Mouse (Mus musculus) midbrain, embryonic 16.5 days (tissue): ENCODE results near the gene Cnih1. TPM values are rescaled to one million over a fixed set of nuclear protein-coding genes. Genes with fewer than 3 reads are reported as not detected.

ENCODE experiments used
- ATAC-seq: fragments of 200-750 bp; cut with Nextera tagmentation; 2 replicates; pipeline ENCODE4 v1.8.0; 2017; ENCODE audit warnings: moderate TSS enrichment
- H3K27ac ChIP-seq: fragments of 300-500 bp; sonication (generic); 2 replicates; pipeline ENCODE4 v1.5.1; 2014; ENCODE audit warnings: mild to moderate bottlenecking, low read length, mixed read lengths
- H3K27me3 ChIP-seq: fragments of 300-500 bp; sonication (generic); 2 replicates; pipeline ENCODE4 v1.6.1; 2014; ENCODE audit warnings: low read depth, low read length, mixed read lengths; ENCODE audit not compliant: control insufficient read depth, insufficient read depth
- H3K36me3 ChIP-seq: fragments of 300-500 bp; sonication (generic); 2 replicates; pipeline ENCODE4 v1.6.1; 2014; ENCODE audit warnings: mild to moderate bottlenecking, low read length, moderate library complexity, mixed read lengths; ENCODE audit not compliant: control insufficient read depth, insufficient read depth
- H3K4me1 ChIP-seq: fragments of 300-500 bp; sonication (generic); 2 replicates; pipeline ENCODE4 v1.6.1; 2014; ENCODE audit warnings: mild to moderate bottlenecking, low read length, mixed read lengths; ENCODE audit not compliant: control insufficient read depth, insufficient read depth
- H3K4me2 ChIP-seq: fragments of 300-500 bp; sonication (generic); 2 replicates; pipeline ENCODE4 v1.6.1; 2014; ENCODE audit warnings: mild to moderate bottlenecking, low read length, mixed read lengths
- H3K4me3 ChIP-seq: fragments of 300-500 bp; sonication (generic); 2 replicates; pipeline ENCODE4 v1.5.1; 2014; ENCODE audit warnings: low read depth, mild to moderate bottlenecking, low read length, moderate library complexity, mixed read lengths
- H3K9ac ChIP-seq: fragments of 300-500 bp; sonication (generic); 2 replicates; pipeline ENCODE4 v1.6.1; 2014; ENCODE audit warnings: low read depth, low read length, mixed read lengths
- H3K9me3 ChIP-seq: fragments of 300-500 bp; sonication (generic); replicated peaks from 2 replicates; pipeline ENCODE4 v1.6.1; 2014; ENCODE audit warnings: mild to moderate bottlenecking, low read length, mixed read lengths; ENCODE audit not compliant: control insufficient read depth, poor library complexity, severe bottlenecking
- WGBS: fragments of 180-500 bp; shearing (Covaris S2); extraction: QIAGEN DNeasy Blood & Tissue Kit; methylation state at CpG from one replicate; pipeline ENCODE4 v1.1.7; 2014; 5-methylcytosine and 5-hydroxymethylcytosine counted together
- polyA plus RNA-seq: library from polyadenylated mRNA; unstranded; fragments of >200 nt; fragmentation: Nextera tagmentation; extraction: Ambion mirVana; gene quantifications from 2 replicates; pipeline ENCODE4 v1.2.1, GENCODE M21; 2015

Cnih1 gene
- polyA plus RNA-seq, 1 experiment from 2014 or later, result 184 TPM

GRCm38 (mm10) chr14:46794157-46794556 lies 5.9 kb upstream of the Cnih1 start:
- Histone ChIP-seq H3K9ac (no peak overlapping the region), H3K4me2 (no peak overlapping the region), H3K27ac (no peak overlapping the region), H3K36me3 (no peaks in the 10 kb centered on the region), H3K4me3 (no peak overlapping the region), H3K4me1 (no peaks in the 10 kb centered on the region), H3K27me3 (no peaks in the 10 kb centered on the region), H3K9me3 (no peaks in the 10 kb centered on the region)
- 90% methylated on average over 5 of the region's 5 CpGs for WGBS
- ATAC-seq, result no peak

- Histone ChIP-seq H3K27me3 (no peaks in the 10 kb centered on the region), H3K4me1 (peaks cover 12% of the 10 kb centered on the region), H3K4me2 (no peak overlapping the region), H3K4me3 (no peak overlapping the region), H3K9me3 (no peaks in the 10 kb centered on the region), H3K9ac (no peak overlapping the region), H3K27ac (no peak overlapping the region), H3K36me3 (no peaks in the 10 kb centered on the region)
- 92% methylated on average over 6 of the region's 6 CpGs for WGBS
- no peak for ATAC-seq
These were observed 2.5 kb upstream of the Cnih1 start for GRCm38 (mm10) chr14:46790723-46791122.

- 74% methylated on average over 4 of the region's 4 CpGs for WGBS
These were observed 2.1 kb upstream of the Cnih1 start for GRCm38 (mm10) chr14:46790303-46790702.

GRCm38 (mm10) chr14:46788505-46788901 lies 292 bp upstream of the Cnih1 start:
- WGBS, result 24% methylated on average over 8 of the region's 8 CpGs
- Histone ChIP-seq H3K9me3 (no peaks in the 10 kb centered on the region), H3K27me3 (no peaks in the 10 kb centered on the region), H3K4me3 (peak overlapping the region; percentile 86), H3K36me3 (no peaks in the 10 kb centered on the region), H3K4me1 (peaks cover 14% of the 10 kb centered on the region), H3K9ac (peak overlapping the region; percentile 1; the same call in 1 of the 2 replicates), H3K4me2 (peak overlapping the region; percentile 80), H3K27ac (peak overlapping the region; percentile 95; the same call in 1 of the 2 replicates)
- peak; percentile 10; the same call in 1 of the 2 replicates for ATAC-seq

More at GRCm38 (mm10) chr14:46790303-46790702, 2.1 kb upstream of the Cnih1 start:
- ATAC-seq, result no peak
- no peak overlapping the region for H3K27ac ChIP-seq
- H3K27me3 ChIP-seq, result no peaks in the 10 kb centered on the region
- no peak overlapping the region for H3K4me3 ChIP-seq
- no peaks in the 10 kb centered on the region for H3K9me3 ChIP-seq
- H3K9ac ChIP-seq, result no peak overlapping the region
- H3K4me1 ChIP-seq, result peaks cover 13% of the 10 kb centered on the region
- no peaks in the 10 kb centered on the region for H3K36me3 ChIP-seq
- H3K4me2 ChIP-seq, result no peak overlapping the region

GRCm38 (mm10) chr14:46787454-46787786 lies 791 bp downstream of the Cnih1 start:
- peak overlapping the region; percentile 80 for H3K4me2 ChIP-seq
- H3K9me3 ChIP-seq, result no peaks in the 10 kb centered on the region
- no peaks in the 10 kb centered on the region for H3K27me3 ChIP-seq
- peak; percentile 3 for ATAC-seq
- peak overlapping the region; percentile 87 for H3K9ac ChIP-seq
- H3K4me3 ChIP-seq, result peak overlapping the region; percentile 86
- H3K27ac ChIP-seq, result peak overlapping the region; percentile 95
- under 1% methylated on average over 11 of the region's 11 CpGs for WGBS
- no peaks in the 10 kb centered on the region for H3K36me3 ChIP-seq
- peaks cover 14% of the 10 kb centered on the region for H3K4me1 ChIP-seq

GRCm38 (mm10) chr14:46785247-46785646 lies 3.0 kb downstream of the Cnih1 start:
- 83% methylated on average over 5 of the region's 5 CpGs for WGBS
- H3K36me3 ChIP-seq, result peaks cover 3% of the 10 kb centered on the region; the same call in 1 of the 2 replicates
- H3K9me3 ChIP-seq, result no peaks in the 10 kb centered on the region
- ATAC-seq, result no peak
- H3K4me1 ChIP-seq, result peaks cover 14% of the 10 kb centered on the region
- no peaks in the 10 kb centered on the region for H3K27me3 ChIP-seq
- H3K4me2 ChIP-seq, result no peak overlapping the region
- H3K27ac ChIP-seq, result no peak overlapping the region
- no peak overlapping the region for H3K9ac ChIP-seq
- no peak overlapping the region for H3K4me3 ChIP-seq

- Histone ChIP-seq H3K27me3 (no peaks in the 10 kb centered on the region), H3K36me3 (peaks cover 20% of the 10 kb centered on the region), H3K9ac (no peak overlapping the region), H3K4me2 (no peak overlapping the region), H3K4me1 (peaks cover 14% of the 10 kb centered on the region), H3K4me3 (no peak overlapping the region), H3K27ac (no peak overlapping the region), H3K9me3 (no peaks in the 10 kb centered on the region)
- ATAC-seq, result no peak
- 93% methylated on average over 10 of the region's 10 CpGs for WGBS
These were observed 4.8 kb downstream of the Cnih1 start for GRCm38 (mm10) chr14:46783327-46783926.

- no peak overlapping the region for H3K27ac ChIP-seq
- peaks cover 13% of the 10 kb centered on the region for H3K4me1 ChIP-seq
- no peaks in the 10 kb centered on the region for H3K9me3 ChIP-seq
- H3K36me3 ChIP-seq, result peaks cover 29% of the 10 kb centered on the region
- ATAC-seq, result no peak
- H3K4me2 ChIP-seq, result no peak overlapping the region
- WGBS, result 86% methylated on average over 8 of the region's 8 CpGs
- H3K27me3 ChIP-seq, result no peaks in the 10 kb centered on the region
- H3K4me3 ChIP-seq, result no peak overlapping the region
- H3K9ac ChIP-seq, result no peak overlapping the region
These were observed 5.9 kb downstream of the Cnih1 start for GRCm38 (mm10) chr14:46782187-46782828.

- peaks cover 35% of the 10 kb centered on the region for H3K36me3 ChIP-seq
- no peak for ATAC-seq
These were observed 7.1 kb downstream of the Cnih1 start for GRCm38 (mm10) chr14:46781086-46781485.

More at GRCm38 (mm10) chr14:46781086-46781485, 7.1 kb downstream of the Cnih1 start:
- Histone ChIP-seq H3K9ac (no peak overlapping the region), H3K27me3 (no peaks in the 10 kb centered on the region), H3K27ac (no peak overlapping the region), H3K9me3 (no peaks in the 10 kb centered on the region), H3K4me1 (peaks cover 4% of the 10 kb centered on the region; the same call in 1 of the 2 replicates), H3K4me2 (no peak overlapping the region), H3K4me3 (no peak overlapping the region)
- WGBS, result 96% methylated on average over 7 of the region's 7 CpGs
